Mouse (Mus musculus) hindbrain, embryonic 16.5 days (tissue): ENCODE measurements at regions not wholly inside any gene's neighbourhood (a gene's known extent, or its start where the extent isn't known, plus 50 kb on each side); places are given as distances from the start of the nearest gene placed in this dataset.

Experiments used
- ATAC-seq: fragments of 200-750 bp; cut with Nextera tagmentation; 2 replicates; pipeline ENCODE4 v1.8.0; 2017; ENCODE audit warnings: moderate TSS enrichment, moderate library complexity
- H3K27ac ChIP-seq: fragments of 300-500 bp; sonication (generic); 2 replicates; pipeline ENCODE4 v1.5.1; 2014; ENCODE audit warnings: low read depth, mild to moderate bottlenecking, control low read depth, low read length, moderate library complexity
- H3K27me3 ChIP-seq: fragments of 300-500 bp; sonication (generic); replicated peaks from 2 replicates; pipeline ENCODE4 v1.6.1; 2014; ENCODE audit warnings: low read length; ENCODE audit not compliant: control insufficient read depth, insufficient read depth
- H3K36me3 ChIP-seq: fragments of 300-500 bp; sonication (generic); 2 replicates; pipeline ENCODE4 v1.6.1; 2014; ENCODE audit warnings: mild to moderate bottlenecking, low read length, moderate library complexity, mixed read lengths; ENCODE audit not compliant: control insufficient read depth, insufficient read depth
- H3K4me1 ChIP-seq: fragments of 300-500 bp; sonication (generic); 2 replicates; pipeline ENCODE4 v1.6.1; 2014; ENCODE audit warnings: low read depth, low read length; ENCODE audit not compliant: control insufficient read depth, insufficient read depth
- H3K4me2 ChIP-seq: fragments of 300-500 bp; sonication (generic); 2 replicates; pipeline ENCODE4 v1.6.1; 2014; ENCODE audit warnings: mild to moderate bottlenecking, low read length, control low read depth, moderate library complexity
- H3K4me3 ChIP-seq: fragments of 300-500 bp; sonication (generic); 2 replicates; pipeline ENCODE4 v1.5.1; 2014; ENCODE audit warnings: mild to moderate bottlenecking, low read length, control low read depth, moderate library complexity
- H3K9ac ChIP-seq: fragments of 300-500 bp; sonication (generic); 2 replicates; pipeline ENCODE4 v1.6.1; 2014; ENCODE audit warnings: low read depth, mild to moderate bottlenecking, control low read depth, low read length, moderate library complexity
- H3K9me3 ChIP-seq: fragments of 300-500 bp; sonication (generic); 2 replicates; pipeline ENCODE4 v1.6.1; 2014; ENCODE audit warnings: mild to moderate bottlenecking, low read length, moderate library complexity; ENCODE audit not compliant: control insufficient read depth
- WGBS: fragments of 180-500 bp; shearing (Covaris S2); extraction: QIAGEN DNeasy Blood & Tissue Kit; methylation state at CpG from one replicate; pipeline ENCODE4 v1.1.7; 2014; 5-methylcytosine and 5-hydroxymethylcytosine counted together

GRCm38 (mm10) chr15:68512431-68512830, 2011.7 kb upstream of the Lrrc6 start:
- Histone ChIP-seq H3K4me3 (no peak overlapping the region), H3K36me3 (no peaks in the 10 kb centered on the region), H3K9ac (no peak overlapping the region), H3K4me1 (no peaks in the 10 kb centered on the region), H3K27ac (no peak overlapping the region), H3K4me2 (no peak overlapping the region), H3K9me3 (no peaks in the 10 kb centered on the region), H3K27me3 (no peaks in the 10 kb centered on the region)
- no peak for ATAC-seq
- WGBS = 77% methylated on average over 2 of the region's 2 CpGs

GRCm38 (mm10) chr15:68508190-68508589, 2007.5 kb upstream of the Lrrc6 start:
- Histone ChIP-seq H3K4me3 (no peak overlapping the region), H3K27ac (no peak overlapping the region), H3K27me3 (no peaks in the 10 kb centered on the region), H3K9ac (no peak overlapping the region), H3K4me2 (no peak overlapping the region), H3K4me1 (no peaks in the 10 kb centered on the region; the same call in 1 of the 2 replicates), H3K9me3 (no peaks in the 10 kb centered on the region), H3K36me3 (no peaks in the 10 kb centered on the region)
- no peak for ATAC-seq
- WGBS = 80% methylated on average over 5 of the region's 5 CpGs

- H3K4me3 ChIP-seq = no peak overlapping the region
- H3K9me3 ChIP-seq = no peaks in the 10 kb centered on the region
- 74% methylated on average over 2 of the region's 2 CpGs for WGBS
- H3K4me2 ChIP-seq = no peak overlapping the region
- H3K4me1 ChIP-seq = no peaks in the 10 kb centered on the region; the same call in 1 of the 2 replicates
- no peak overlapping the region for H3K9ac ChIP-seq
- no peaks in the 10 kb centered on the region for H3K36me3 ChIP-seq
- H3K27ac ChIP-seq = no peak overlapping the region
- no peaks in the 10 kb centered on the region for H3K27me3 ChIP-seq
- ATAC-seq = no peak
Measured at GRCm38 (mm10) chr15:68506093-68506492, 2005.4 kb upstream of the Lrrc6 start.

- WGBS = 85% methylated on average over 2 of the region's 2 CpGs
- H3K9ac ChIP-seq = no peak overlapping the region
- no peaks in the 10 kb centered on the region for H3K36me3 ChIP-seq
- no peaks in the 10 kb centered on the region for H3K4me1 ChIP-seq
- H3K27me3 ChIP-seq = no peaks in the 10 kb centered on the region
- no peaks in the 10 kb centered on the region for H3K9me3 ChIP-seq
- ATAC-seq = no peak
- no peak overlapping the region for H3K4me2 ChIP-seq
- H3K4me3 ChIP-seq = no peak overlapping the region
- no peak overlapping the region for H3K27ac ChIP-seq
Measured at GRCm38 (mm10) chr15:68496438-68496837, 1995.7 kb upstream of the Lrrc6 start.

GRCm38 (mm10) chr15:68484789-68485188, 1984.1 kb upstream of the Lrrc6 start:
- Histone ChIP-seq H3K27me3 (no peaks in the 10 kb centered on the region), H3K9me3 (no peaks in the 10 kb centered on the region), H3K4me3 (no peak overlapping the region), H3K27ac (no peak overlapping the region), H3K4me2 (no peak overlapping the region), H3K4me1 (no peaks in the 10 kb centered on the region), H3K9ac (no peak overlapping the region), H3K36me3 (no peaks in the 10 kb centered on the region)
- no peak for ATAC-seq
- 75% methylated on average over 1 of the region's 1 CpGs for WGBS

GRCm38 (mm10) chr15:68477745-68478144, 1977.0 kb upstream of the Lrrc6 start:
- no peaks in the 10 kb centered on the region for H3K9me3 ChIP-seq
- no peaks in the 10 kb centered on the region for H3K36me3 ChIP-seq
- no peak overlapping the region for H3K9ac ChIP-seq
- ATAC-seq = no peak
- H3K27ac ChIP-seq = no peak overlapping the region
- H3K27me3 ChIP-seq = no peaks in the 10 kb centered on the region
- H3K4me2 ChIP-seq = no peak overlapping the region
- no peaks in the 10 kb centered on the region for H3K4me1 ChIP-seq
- 89% methylated on average over 5 of the region's 5 CpGs for WGBS
- no peak overlapping the region for H3K4me3 ChIP-seq

GRCm38 (mm10) chr15:68471928-68472327, 1971.2 kb upstream of the Lrrc6 start:
- H3K27ac ChIP-seq = no peak overlapping the region
- no peak overlapping the region for H3K4me2 ChIP-seq
- H3K9me3 ChIP-seq = no peaks in the 10 kb centered on the region
- no peaks in the 10 kb centered on the region for H3K4me1 ChIP-seq
- H3K9ac ChIP-seq = no peak overlapping the region
- H3K27me3 ChIP-seq = no peaks in the 10 kb centered on the region
- 91% methylated on average over 4 of the region's 4 CpGs for WGBS
- H3K36me3 ChIP-seq = no peaks in the 10 kb centered on the region
- no peak for ATAC-seq
- H3K4me3 ChIP-seq = no peak overlapping the region

- Histone ChIP-seq H3K4me1 (no peaks in the 10 kb centered on the region), H3K9me3 (no peaks in the 10 kb centered on the region), H3K4me2 (no peak overlapping the region), H3K9ac (no peak overlapping the region), H3K27ac (no peak overlapping the region), H3K27me3 (no peaks in the 10 kb centered on the region), H3K4me3 (no peak overlapping the region), H3K36me3 (no peaks in the 10 kb centered on the region)
- no peak for ATAC-seq
- 69% methylated on average over 3 of the region's 3 CpGs for WGBS
Measured at GRCm38 (mm10) chr15:68462851-68463250, 1962.1 kb upstream of the Lrrc6 start.

GRCm38 (mm10) chr15:68457239-68457638, 1956.5 kb upstream of the Lrrc6 start:
- Histone ChIP-seq H3K27me3 (no peaks in the 10 kb centered on the region), H3K27ac (no peak overlapping the region), H3K9me3 (no peaks in the 10 kb centered on the region), H3K4me3 (no peak overlapping the region), H3K4me1 (no peaks in the 10 kb centered on the region), H3K36me3 (no peaks in the 10 kb centered on the region), H3K9ac (no peak overlapping the region), H3K4me2 (no peak overlapping the region)
- 60% methylated on average over 2 of the region's 2 CpGs for WGBS
- ATAC-seq = no peak

- no peaks in the 10 kb centered on the region for H3K27me3 ChIP-seq
- WGBS = 60% methylated on average over 2 of the region's 2 CpGs
- no peaks in the 10 kb centered on the region for H3K4me1 ChIP-seq
- no peak for ATAC-seq
- no peaks in the 10 kb centered on the region for H3K9me3 ChIP-seq
- no peak overlapping the region for H3K4me2 ChIP-seq
- no peaks in the 10 kb centered on the region for H3K36me3 ChIP-seq
- H3K27ac ChIP-seq = no peak overlapping the region
- H3K9ac ChIP-seq = no peak overlapping the region
- no peak overlapping the region for H3K4me3 ChIP-seq
Measured at GRCm38 (mm10) chr15:68451971-68452370, 1951.3 kb upstream of the Lrrc6 start.
